Mouse (Mus musculus): ENCODE measurements around the gene Cntn6.

GRCm38 (mm10) chr6:104687980-104688379 is 195.4 kb downstream of the Cntn6 start:
- TF ChIP-seq CTCF (IDR thresholded peaks at IDR 0.05; ENCODE audit: low read depth, low read length): no peak
- TF ChIP-seq POLR2A (IDR thresholded peaks at IDR 0.05; ENCODE audit: extremely low read depth, insufficient read depth, low read length): no peak

All from liver, adult 2 months (tissue).